In the genomic region with DNA sequence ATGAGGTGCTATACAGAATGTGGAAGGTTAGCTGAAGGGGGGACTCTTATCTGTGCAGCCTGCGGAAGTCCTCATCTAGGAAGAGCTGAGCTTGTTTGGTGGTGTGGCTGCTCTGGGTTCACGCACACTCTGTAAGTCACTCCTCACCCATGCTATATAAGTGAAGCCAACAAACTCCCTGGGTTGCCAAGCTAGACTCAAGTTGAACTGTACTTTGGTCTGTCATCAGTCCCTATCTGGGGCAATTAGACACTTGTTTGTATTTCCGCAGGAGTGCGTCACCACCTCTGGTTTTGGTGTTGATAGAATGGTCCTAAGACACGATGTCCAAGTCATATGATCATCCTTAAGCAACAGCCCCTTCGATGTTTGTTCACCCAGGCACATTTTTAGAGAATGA, we compare ENCODE assay signal across 20 mouse cellular contexts.
"Had no signal": no experiment of that assay in that cellular context is flagged by ENCODE, and none has a peak within 500 bp of the region (broad histone marks: within the 10 kb centered on the region; RNA-seq: fewer than 3 reads in every experiment).

No protein-coding gene starts in this region.

- H3K4me2 ChIP-seq: kidney, embryonic 15.5 days; liver, embryonic 13.5 days; lung, embryonic 14.5 days; midbrain, embryonic 13.5 days; neural tube, embryonic 12.5 days; neural tube, embryonic 15.5 days had no signal

- DNase-seq: kidney, adult 8-10 months; kidney, postnatal 10 days; kidney, postnatal 36 days; layer of hippocampus, postnatal 36 days; liver, embryonic 13.5 days; lung, embryonic 14.5 days; right cerebral cortex, adult 18-20 months; right cerebral cortex, postnatal 25 days; thymus, adult 2 months; thymus, postnatal 14 days; thymus, postnatal 4 days had no signal

- H3K27ac ChIP-seq: kidney, embryonic 15.5 days; left cerebral cortex, adult 2 months; liver, embryonic 13.5 days; macrophage; midbrain, embryonic 13.5 days; neural tube, embryonic 12.5 days; neural tube, embryonic 15.5 days; stomach, postnatal 0 days had no signal

- H3K9me3 ChIP-seq: kidney, embryonic 15.5 days; liver, embryonic 13.5 days; midbrain, embryonic 13.5 days; neural tube, embryonic 12.5 days; neural tube, embryonic 15.5 days had no signal

- H3K9ac ChIP-seq: kidney, embryonic 15.5 days; liver, embryonic 13.5 days; lung, embryonic 14.5 days; midbrain, embryonic 13.5 days; neural tube, embryonic 12.5 days; neural tube, embryonic 15.5 days had no signal

- H3K4me1 ChIP-seq: kidney, embryonic 15.5 days; liver, embryonic 13.5 days; midbrain, embryonic 13.5 days; neural tube, embryonic 12.5 days; neural tube, embryonic 15.5 days had no signal

- H3K4me3 ChIP-seq: kidney, embryonic 15.5 days; left cerebral cortex, adult 2 months; liver, embryonic 13.5 days; midbrain, embryonic 13.5 days; neural tube, embryonic 12.5 days; neural tube, embryonic 15.5 days had no signal

- H3K27me3 ChIP-seq: kidney, embryonic 15.5 days; liver, embryonic 13.5 days; midbrain, embryonic 13.5 days; neural tube, embryonic 12.5 days; neural tube, embryonic 15.5 days had no signal

- H3K36me3 ChIP-seq: liver, embryonic 13.5 days; neural tube, embryonic 12.5 days; neural tube, embryonic 15.5 days had no signal

- ATAC-seq: inflammation-experienced regulatory T-cells, adult 6 months; lung, postnatal 0 days; midbrain, embryonic 13.5 days had no signal
